Mouse (Mus musculus) heart, embryonic 12.5 days (tissue): ENCODE data around the gene Sv2c. TPM values are rescaled to one million over a fixed set of nuclear protein-coding genes. Genes with fewer than 3 reads are reported as not detected.
"Not testable (repeated sequence)": the region's sequence is repeated elsewhere in the genome, so short reads cannot be mapped to it uniquely, and the experiment has no call there.

Source experiments
- ATAC-seq: fragments of 200-750 bp; cut with Nextera tagmentation; 2 replicates; pipeline ENCODE4 v1.8.0; 2017; ENCODE audit warnings: moderate TSS enrichment, moderate library complexity; ENCODE audit not compliant: insufficient number of reproducible peaks, low FRiP score
- H3K27ac ChIP-seq: fragments of 300-500 bp; sonication (generic); 2 replicates; pipeline ENCODE4 v1.5.1; 2016; ENCODE audit warnings: mild to moderate bottlenecking, moderate library complexity; ENCODE audit not compliant: poor library complexity, severe bottlenecking
- H3K27me3 ChIP-seq: fragments of 300-500 bp; sonication (generic); replicated peaks from 2 replicates; pipeline ENCODE4 v1.6.1; 2016; ENCODE audit warnings: mild to moderate bottlenecking, moderate library complexity
- H3K36me3 ChIP-seq: fragments of 300-500 bp; sonication (generic); 2 replicates; pipeline ENCODE4 v1.6.1; 2016; ENCODE audit warnings: mild to moderate bottlenecking, moderate library complexity
- H3K4me1 ChIP-seq: fragments of 300-500 bp; sonication (generic); replicated peaks from 2 replicates; pipeline ENCODE4 v1.6.1; 2016; ENCODE audit warnings: mild to moderate bottlenecking
- H3K4me2 ChIP-seq: fragments of 300-500 bp; sonication (generic); 2 replicates; pipeline ENCODE4 v1.6.1; 2016; ENCODE audit warnings: mild to moderate bottlenecking, moderate library complexity
- H3K4me3 ChIP-seq: fragments of 300-500 bp; sonication (generic); 2 replicates; pipeline ENCODE4 v1.5.1; 2016; ENCODE audit warnings: mild to moderate bottlenecking
- H3K9ac ChIP-seq: fragments of 300-500 bp; sonication (generic); 2 replicates; pipeline ENCODE4 v1.6.1; 2016; ENCODE audit warnings: mild to moderate bottlenecking, moderate library complexity
- H3K9me3 ChIP-seq: fragments of 300-500 bp; sonication (generic); replicated peaks from 2 replicates; pipeline ENCODE4 v1.6.1; 2016; ENCODE audit warnings: mild to moderate bottlenecking, moderate library complexity
- WGBS: fragments of 180-500 bp; shearing (Covaris S2); methylation state at CpG from one replicate; pipeline ENCODE4 v1.1.7; 2016; 5-methylcytosine and 5-hydroxymethylcytosine counted together
- polyA plus RNA-seq: library from polyadenylated mRNA; unstranded; fragments of >200 nt; fragmentation: Nextera tagmentation; extraction: Ambion mirVana; gene quantifications from 2 replicates; pipeline ENCODE4 v1.2.1, GENCODE M21; 2016

Sv2c gene
- polyA plus RNA-seq, 1 experiment from 2014 or later: 1.3 TPM

GRCm38 (mm10) chr13:96129081-96129480, 3.3 kb downstream of the Sv2c start:
- Histone ChIP-seq H3K27ac (no peak overlapping the region), H3K9ac (no peak overlapping the region), H3K4me2 (no peak overlapping the region)

GRCm38 (mm10) chr13:96126669-96127068, 5.7 kb downstream of the Sv2c start:
- WGBS: 71% methylated on average over 6 of the region's 6 CpGs
- peaks cover 50% of the 10 kb centered on the region for H3K27me3 ChIP-seq
- ATAC-seq: no peak

More at GRCm38 (mm10) chr13:96129081-96129480, 3.3 kb downstream of the Sv2c start:
- Histone ChIP-seq H3K36me3 (no peaks in the 10 kb centered on the region), H3K4me1 (peaks cover 31% of the 10 kb centered on the region), H3K9me3 (no peaks in the 10 kb centered on the region), H3K4me3 (no peak overlapping the region), H3K27me3 (peaks cover 69% of the 10 kb centered on the region)
- ATAC-seq: no peak
- WGBS: 64% methylated on average over 3 of the region's 3 CpGs

GRCm38 (mm10) chr13:96125011-96125410, 7.4 kb downstream of the Sv2c start:
- Histone ChIP-seq H3K9me3 (no peaks in the 10 kb centered on the region), H3K27ac (no peak overlapping the region), H3K36me3 (no peaks in the 10 kb centered on the region), H3K9ac (no peak overlapping the region), H3K27me3 (peaks cover 35% of the 10 kb centered on the region), H3K4me1 (no peaks in the 10 kb centered on the region), H3K4me2 (no peak overlapping the region), H3K4me3 (no peak overlapping the region)
- 45% methylated on average over 5 of the region's 5 CpGs for WGBS
- no peak for ATAC-seq

More at GRCm38 (mm10) chr13:96126669-96127068, 5.7 kb downstream of the Sv2c start:
- Histone ChIP-seq H3K4me2 (no peak overlapping the region), H3K9ac (no peak overlapping the region), H3K4me3 (no peak overlapping the region), H3K36me3 (no peaks in the 10 kb centered on the region), H3K4me1 (peaks cover 12% of the 10 kb centered on the region), H3K9me3 (no peaks in the 10 kb centered on the region), H3K27ac (no peak overlapping the region)

GRCm38 (mm10) chr13:96112711-96113110, 19.7 kb downstream of the Sv2c start:
- H3K36me3 ChIP-seq: no peaks in the 10 kb centered on the region
- no peak overlapping the region for H3K4me2 ChIP-seq
- H3K4me1 ChIP-seq: no peaks in the 10 kb centered on the region
- 76% methylated on average over 2 of the region's 2 CpGs for WGBS
- H3K4me3 ChIP-seq: no peak overlapping the region
- ATAC-seq: no peak
- H3K27ac ChIP-seq: no peak overlapping the region
- H3K9ac ChIP-seq: no peak overlapping the region
- H3K27me3 ChIP-seq: no peaks in the 10 kb centered on the region
- no peaks in the 10 kb centered on the region for H3K9me3 ChIP-seq

GRCm38 (mm10) chr13:96110767-96111166, 21.6 kb downstream of the Sv2c start:
- H3K9ac ChIP-seq: no peak overlapping the region
- H3K36me3 ChIP-seq: no peaks in the 10 kb centered on the region
- H3K4me2 ChIP-seq: no peak overlapping the region
- ATAC-seq: no peak
- H3K4me3 ChIP-seq: no peak overlapping the region
- H3K27me3 ChIP-seq: no peaks in the 10 kb centered on the region
- H3K4me1 ChIP-seq: no peaks in the 10 kb centered on the region
- WGBS: 87% methylated on average over 3 of the region's 3 CpGs
- no peak overlapping the region for H3K27ac ChIP-seq
- no peaks in the 10 kb centered on the region for H3K9me3 ChIP-seq

- 68% methylated on average over 4 of the region's 4 CpGs for WGBS
- ATAC-seq: no peak
- no peaks in the 10 kb centered on the region for H3K36me3 ChIP-seq
- H3K4me2 ChIP-seq: no peak overlapping the region
- H3K9ac ChIP-seq: no peak overlapping the region
- no peak overlapping the region for H3K27ac ChIP-seq
- H3K27me3 ChIP-seq: no peaks in the 10 kb centered on the region
- H3K9me3 ChIP-seq: 0 out of 2 replicates have a peak, but pooled peaks cover 3% of the 10 kb centered on the region
- no peak overlapping the region for H3K4me3 ChIP-seq
- no peaks in the 10 kb centered on the region for H3K4me1 ChIP-seq
Measured at GRCm38 (mm10) chr13:96106367-96106766, 26.0 kb downstream of the Sv2c start.

GRCm38 (mm10) chr13:96090929-96091328, 41.4 kb downstream of the Sv2c start:
- H3K27ac ChIP-seq: no peak overlapping the region
- no peak overlapping the region for H3K4me2 ChIP-seq
- no peaks in the 10 kb centered on the region for H3K27me3 ChIP-seq
- 64% methylated on average over 4 of the region's 4 CpGs for WGBS
- no peak for ATAC-seq
- H3K4me1 ChIP-seq: no peaks in the 10 kb centered on the region
- H3K36me3 ChIP-seq: no peaks in the 10 kb centered on the region
- no peak overlapping the region for H3K9ac ChIP-seq
- no peak overlapping the region for H3K4me3 ChIP-seq
- H3K9me3 ChIP-seq: no peaks in the 10 kb centered on the region

GRCm38 (mm10) chr13:96085581-96086302, 46.6 kb downstream of the Sv2c start:
- Histone ChIP-seq H3K4me1 (no peaks in the 10 kb centered on the region), H3K36me3 (no peaks in the 10 kb centered on the region), H3K4me3 (no peak overlapping the region), H3K27ac (no peak overlapping the region), H3K4me2 (no peak overlapping the region), H3K27me3 (no peaks in the 10 kb centered on the region), H3K9ac (no peak overlapping the region), H3K9me3 (no peaks in the 10 kb centered on the region)
- 83% methylated on average over 7 of the region's 7 CpGs for WGBS
- ATAC-seq: no peak

- H3K27ac ChIP-seq, ATAC-seq, H3K27me3 ChIP-seq, H3K9me3 ChIP-seq, H3K4me1 ChIP-seq, H3K9ac ChIP-seq, H3K36me3 ChIP-seq, H3K4me2 ChIP-seq, H3K4me3 ChIP-seq: not testable (repeated sequence)
- 78% methylated on average over 1 of the region's 1 CpGs for WGBS
Measured at GRCm38 (mm10) chr13:96081754-96082153, 50.6 kb downstream of the Sv2c start, which contains the start of gene Gm17190. Gm17190 (plus strand) TSS chr13:96082054.

GRCm38 (mm10) chr13:96081276-96081675, 51.1 kb downstream of the Sv2c start, which contains the start of gene Gm20075:
Gm20075 (minus strand) TSS chr13:96081376.
- not testable (repeated sequence) for H3K27ac ChIP-seq, H3K4me3 ChIP-seq, H3K9me3 ChIP-seq, H3K36me3 ChIP-seq, H3K4me1 ChIP-seq, H3K9ac ChIP-seq, H3K4me2 ChIP-seq, H3K27me3 ChIP-seq, ATAC-seq
- WGBS: 75% methylated on average over 3 of the region's 3 CpGs

GRCm38 (mm10) chr13:96073555-96073954, 58.8 kb downstream of the Sv2c start:
- Histone ChIP-seq H3K36me3 (no peaks in the 10 kb centered on the region), H3K4me2 (no peak overlapping the region), H3K27me3 (no peaks in the 10 kb centered on the region), H3K9ac (no peak overlapping the region), H3K27ac (no peak overlapping the region), H3K4me3 (no peak overlapping the region), H3K4me1 (no peaks in the 10 kb centered on the region), H3K9me3 (0 out of 2 replicates have a peak, but pooled peaks cover 6% of the 10 kb centered on the region)
- no peak for ATAC-seq
- 75% methylated on average over 8 of the region's 8 CpGs for WGBS

GRCm38 (mm10) chr13:96052755-96053154, 79.6 kb downstream of the Sv2c start:
- 66% methylated on average over 3 of the region's 3 CpGs for WGBS
- ATAC-seq: no peak
- H3K4me2 ChIP-seq: no peak overlapping the region

More at GRCm38 (mm10) chr13:96052755-96053154, 79.6 kb downstream of the Sv2c start:
- no peak overlapping the region for H3K9ac ChIP-seq
- H3K27me3 ChIP-seq: no peaks in the 10 kb centered on the region
- no peak overlapping the region for H3K27ac ChIP-seq
- H3K4me1 ChIP-seq: no peaks in the 10 kb centered on the region
- H3K4me3 ChIP-seq: no peak overlapping the region
- no peaks in the 10 kb centered on the region for H3K9me3 ChIP-seq
- no peaks in the 10 kb centered on the region for H3K36me3 ChIP-seq
